ENCODE assay signal across 8 mouse cellular contexts in the genomic region with DNA sequence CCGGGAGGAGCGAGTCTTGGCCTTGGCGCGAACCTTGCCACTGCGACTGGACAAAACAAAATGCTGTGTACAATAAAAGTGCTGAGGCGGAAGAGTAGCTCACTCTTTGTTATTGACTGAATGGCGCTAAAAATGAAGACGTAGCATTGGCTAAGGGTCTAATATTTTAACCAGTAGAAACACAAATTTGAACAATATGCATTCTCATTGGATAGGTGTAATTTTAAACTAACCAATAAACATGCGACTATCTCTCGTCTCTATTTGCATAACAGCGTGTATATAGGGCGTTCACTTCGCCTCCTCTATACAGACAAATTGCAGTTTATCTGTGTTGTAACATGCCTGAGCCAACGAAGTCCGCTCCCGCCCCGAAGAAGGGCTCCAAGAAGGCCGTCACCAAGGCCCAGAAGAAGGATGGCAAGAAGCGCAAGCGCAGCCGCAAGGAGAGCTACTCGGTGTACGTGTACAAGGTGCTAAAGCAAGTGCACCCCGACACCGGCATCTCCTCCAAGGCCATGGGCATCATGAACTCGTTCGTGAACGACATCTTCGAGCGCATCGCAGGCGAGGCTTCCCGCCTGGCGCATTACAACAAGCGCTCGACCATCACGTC. TPM values are rescaled to one million over a fixed set of nuclear protein-coding genes. Genes with fewer than 3 reads are reported as not detected.
DNase-seq lines count a peak whose midpoint lies in the region; ATAC-seq and TF ChIP-seq lines count a peak whose summit lies in the region.
"Not testable (repeated sequence)": the region's sequence is repeated elsewhere in the genome, so short reads cannot be mapped to it uniquely, and the experiment has no call there.

A gene (plus strand): TSS at position 288 of the 616 bp plus-strand sequence.

- not testable (repeated sequence) for H3K27me3 ChIP-seq in erythroblast, embryonic 14.5 days (ENCODE audit: control insufficient read depth); heart, embryonic 12.5 days (replicated peaks); kidney, embryonic 15.5 days; limb, embryonic 14.5 days (ENCODE audit: control insufficient read depth, insufficient read depth, low read length); midbrain, embryonic 15.5 days (replicated peaks)

- peak within 1 kb of the TSS; percentile 79 for H3K4me3 ChIP-seq in erythroblast, embryonic 14.5 days (replicated peaks)
- peak within 1 kb of the TSS; percentile 50 for H3K4me3 ChIP-seq in heart, embryonic 12.5 days
- peak within 1 kb of the TSS; percentile 45 for H3K4me3 ChIP-seq in kidney, embryonic 15.5 days (replicated peaks)
- peak within 1 kb of the TSS; percentile 40 for H3K4me3 ChIP-seq in limb, embryonic 14.5 days (replicated peaks; ENCODE audit: low read length)
- peak within 1 kb of the TSS; percentile 45 for H3K4me3 ChIP-seq in midbrain, embryonic 15.5 days

- not testable (repeated sequence) for H3K9me3 ChIP-seq in erythroblast, embryonic 14.5 days (ENCODE audit: control insufficient read depth, low read length); heart, embryonic 12.5 days (replicated peaks); kidney, embryonic 15.5 days (replicated peaks); limb, embryonic 14.5 days (ENCODE audit: control insufficient read depth, low read length); midbrain, embryonic 15.5 days

- peak within 1 kb of the TSS; percentile 69 for H3K4me2 ChIP-seq in heart, embryonic 12.5 days
- H3K4me2 ChIP-seq in kidney, embryonic 15.5 days, result peak within 1 kb of the TSS; percentile 61
- peak within 1 kb of the TSS; percentile 54 for H3K4me2 ChIP-seq in limb, embryonic 14.5 days (replicated peaks; ENCODE audit: low read depth, low read length, severe bottlenecking)
- peak within 1 kb of the TSS; percentile 69 for H3K4me2 ChIP-seq in midbrain, embryonic 15.5 days

- peak within 1 kb of the TSS; percentile 74 for H3K9ac ChIP-seq in heart, embryonic 12.5 days
- H3K9ac ChIP-seq in kidney, embryonic 15.5 days, result peak within 1 kb of the TSS; percentile 54
- H3K9ac ChIP-seq in limb, embryonic 14.5 days (ENCODE audit: low read depth, low read length, severe bottlenecking), result peak within 1 kb of the TSS; percentile 51
- peak within 1 kb of the TSS; percentile 50 for H3K9ac ChIP-seq in midbrain, embryonic 15.5 days

- H3K36me3 ChIP-seq in erythroblast, embryonic 14.5 days (ENCODE audit: control insufficient read depth); heart, embryonic 12.5 days; kidney, embryonic 15.5 days; limb, embryonic 14.5 days (ENCODE audit: control insufficient read depth, insufficient read depth, low read length); midbrain, embryonic 15.5 days (replicated peaks): not testable (repeated sequence)

- peak; percentile 86; the same call in 1 of the 2 replicates for TF ChIP-seq POLR2A in limb, embryonic 14.5 days (IDR thresholded peaks at IDR 0.05; ENCODE audit: borderline replicate concordance, extremely low read depth, insufficient read depth, insufficient read length)

- ATAC-seq in heart, embryonic 12.5 days (ENCODE audit: insufficient number of reproducible peaks, low FRiP score), result peak; percentile 98
- ATAC-seq in kidney, embryonic 15.5 days (replicated peaks; ENCODE audit: low FRiP score), result peak; percentile 97
- ATAC-seq in limb, embryonic 14.5 days (ENCODE audit: low FRiP score, low read depth), result peak; percentile 93
- ATAC-seq in midbrain, embryonic 15.5 days (replicated peaks), result peak; percentile 98

- H3K4me1 ChIP-seq in erythroblast, embryonic 14.5 days (ENCODE audit: control insufficient read depth), result peaks cover 53% of the 10 kb centered on the region
- peaks cover 16% of the 10 kb centered on the region for H3K4me1 ChIP-seq in heart, embryonic 12.5 days (replicated peaks)
- H3K4me1 ChIP-seq in kidney, embryonic 15.5 days, result peaks cover 34% of the 10 kb centered on the region
- peaks cover 20% of the 10 kb centered on the region for H3K4me1 ChIP-seq in limb, embryonic 14.5 days (ENCODE audit: control insufficient read depth, insufficient read depth, low read length)
- peaks cover 25% of the 10 kb centered on the region for H3K4me1 ChIP-seq in midbrain, embryonic 15.5 days

- WGBS in heart, embryonic 12.5 days, result under 1% methylated on average over 37 of the region's 37 CpGs
- under 1% methylated on average over 37 of the region's 37 CpGs for WGBS in kidney, embryonic 15.5 days
- under 1% methylated on average over 30 of the region's 37 CpGs for WGBS in limb, embryonic 14.5 days
- under 1% methylated on average over 37 of the region's 37 CpGs for WGBS in midbrain, embryonic 15.5 days

- peak; percentile 91 for DNase-seq in CD4-positive helper T cell, adult 2 months (ENCODE audit: low read depth, low spot score)
- peak; percentile 90 for DNase-seq in brain, embryonic 18.5 days (ENCODE audit: low read depth, low spot score)
- DNase-seq in limb, embryonic 14.5 days (ENCODE audit: low spot score), result peak; percentile 97
- peak; percentile 59 to 64 for DNase-seq in spleen, postnatal 14 days (ENCODE audit: low spot score in 2 of 2)

- peak within 1 kb of the TSS; percentile 85 for H3K27ac ChIP-seq in heart, embryonic 12.5 days (ENCODE audit: poor library complexity, severe bottlenecking)
- H3K27ac ChIP-seq in kidney, embryonic 15.5 days, result peak within 1 kb of the TSS; percentile 94
- peak within 1 kb of the TSS; percentile 83 for H3K27ac ChIP-seq in limb, embryonic 14.5 days (replicated peaks; ENCODE audit: low read depth, low read length)
- peak within 1 kb of the TSS; percentile 87 for H3K27ac ChIP-seq in midbrain, embryonic 15.5 days

RNA-seq across cellular contexts. Expression of the gene that starts here (rescaled TPM):
- polyA plus RNA-seq in erythroblast, embryonic 14.5 days (2012), result 1.8 and 3.9 TPM in 2 replicates
- 1.4 and 2.5 TPM in 2 replicates for polyA plus RNA-seq in heart, embryonic 12.5 days (2016; fragmentation: Nextera tagmentation; extraction: Ambion mirVana)
- polyA plus RNA-seq in kidney, embryonic 15.5 days (2015; fragmentation: Nextera tagmentation; extraction: Ambion mirVana), result 4.6 and 5.2 TPM in 2 replicates
- polyA plus RNA-seq in limb, embryonic 14.5 days (2012; rRNA removed), result 15.1 and 19.3 TPM in 2 replicates
- polyA plus RNA-seq in limb, embryonic 14.5 days (2014; fragmentation: Nextera tagmentation; extraction: Ambion mirVana), result 4.8 and 6.3 TPM in 2 replicates
- polyA plus RNA-seq in midbrain, embryonic 15.5 days (2015; fragmentation: Nextera tagmentation; extraction: Ambion mirVana), result 0.39 and 1.7 TPM in 2 replicates

Comparison
In these comparisons a context has a peak if more than half of its experiments do, and no peak if none do; other contexts are left out.
1. Peak in every context shown above with its lines: DNase-seq, ATAC-seq, H3K4me3 ChIP-seq and H3K27ac ChIP-seq.